Mouse (Mus musculus): ENCODE data around the gene Arid4a. TPM values are rescaled to one million over a fixed set of nuclear protein-coding genes. Genes with fewer than 3 reads are reported as not detected.

Arid4a gene
- polyA plus RNA-seq, 1 experiment from 2014 or later = 43.8 TPM

DNA sequence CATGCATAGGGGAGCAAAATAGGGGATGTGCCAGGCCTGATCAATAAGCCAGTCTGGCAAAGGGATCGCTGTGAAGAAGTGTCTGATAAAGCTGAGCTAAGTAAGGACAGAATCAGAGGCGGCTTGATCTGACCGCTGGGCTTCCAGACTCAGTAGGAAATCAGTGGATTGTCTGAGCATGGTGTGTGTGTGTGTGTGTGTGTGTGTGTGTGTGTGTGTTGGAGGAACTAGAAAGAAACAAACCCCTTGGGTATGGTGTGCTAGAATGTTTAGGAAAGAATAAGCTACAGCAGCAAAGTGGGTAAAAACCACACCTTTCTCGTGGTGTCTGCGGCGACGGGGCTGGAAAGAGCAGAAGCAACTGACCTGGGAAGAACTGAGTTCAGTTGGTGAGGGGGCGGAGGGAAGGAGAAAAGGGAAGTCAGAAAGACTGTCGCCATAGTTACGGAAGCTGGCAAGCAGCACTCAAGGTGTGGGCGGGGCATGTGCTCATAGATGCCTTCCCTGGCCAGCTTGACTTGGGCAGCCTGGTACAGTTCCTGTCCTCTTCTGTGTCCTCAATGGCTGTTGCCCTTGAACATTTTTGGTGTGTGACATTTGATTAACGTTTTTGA, 98.0 kb downstream of the Arid4a start:
- ATAC-seq (ENCODE audit: insufficient number of reproducible peaks, low FRiP score, low TSS enrichment, low read depth) = no peak; the same call in 1 of the 2 replicates

DNA sequence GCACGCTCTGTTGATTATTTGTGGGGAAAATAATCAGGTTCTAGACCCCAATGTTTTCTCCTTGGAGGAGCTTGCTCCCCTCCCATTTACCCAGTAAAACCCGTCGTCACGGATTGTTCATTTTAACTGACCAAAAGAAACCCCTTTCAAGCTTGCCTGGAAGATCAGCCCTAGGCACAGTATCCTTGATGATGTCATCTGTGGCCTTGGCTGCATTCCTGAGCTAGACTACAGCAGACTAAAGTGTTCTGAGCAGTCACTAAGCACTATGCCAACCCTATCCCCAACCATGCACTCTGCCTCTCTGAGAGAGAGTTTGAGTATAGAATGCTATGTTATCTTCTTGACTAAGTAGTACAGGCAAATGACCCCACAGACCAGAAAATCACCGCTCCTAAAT, 100.6 kb downstream of the Arid4a start:
- no peaks in the 10 kb centered on the region for H3K27me3 ChIP-seq
- no peak overlapping the region for H3K27ac ChIP-seq (replicated peaks)
- ATAC-seq (ENCODE audit: insufficient number of reproducible peaks, low FRiP score, low TSS enrichment, low read depth) = no peak
- H3K9ac ChIP-seq = no peak overlapping the region
- 71% methylated on average over 5 of the region's 5 CpGs for whole genome bisulfite sequencing
- H3K4me3 ChIP-seq (replicated peaks) = no peak overlapping the region
- H3K36me3 ChIP-seq = no peaks in the 10 kb centered on the region
- no peaks in the 10 kb centered on the region for H3K9me3 ChIP-seq (replicated peaks)
- H3K4me2 ChIP-seq (replicated peaks) = no peak overlapping the region
- peaks cover 9% of the 10 kb centered on the region; the same call in 1 of the 2 replicates for H3K4me1 ChIP-seq

More for the DNA sequence above, 98.0 kb downstream of the Arid4a start:
- Histone ChIP-seq H3K9me3 (replicated peaks) (no peaks in the 10 kb centered on the region), H3K9ac (no peak overlapping the region), H3K36me3 (no peaks in the 10 kb centered on the region), H3K27me3 (no peaks in the 10 kb centered on the region), H3K4me3 (replicated peaks) (no peak overlapping the region), H3K4me1 (peaks cover 13% of the 10 kb centered on the region; the same call in 1 of the 2 replicates), H3K27ac (replicated peaks) (no peak overlapping the region), H3K4me2 (replicated peaks) (no peak overlapping the region)
- 30% methylated on average over 12 of the region's 12 CpGs for WGBS

DNA sequence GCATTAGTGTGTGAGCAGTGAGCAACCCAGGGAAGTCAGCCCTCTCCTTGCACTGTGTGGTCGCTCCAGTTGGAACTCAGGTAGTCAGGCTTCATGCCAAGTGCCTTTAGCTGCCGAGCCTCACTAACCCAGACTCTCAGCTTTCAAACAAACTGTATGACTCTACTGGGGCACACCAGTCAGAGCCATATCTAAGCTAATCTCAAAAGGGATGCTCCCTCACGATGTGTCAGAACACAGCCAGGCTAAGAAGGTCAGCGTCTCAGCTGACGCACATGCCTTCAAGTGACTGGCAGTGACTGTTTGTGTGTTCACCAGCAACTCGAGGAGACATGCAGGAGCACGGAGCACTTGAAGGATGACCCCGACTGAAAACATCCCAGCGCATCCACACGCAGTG, 106.9 kb downstream of the Arid4a start:
- H3K9me3 ChIP-seq (replicated peaks) = no peaks in the 10 kb centered on the region
- H3K4me2 ChIP-seq (replicated peaks) = no peak overlapping the region
- H3K9ac ChIP-seq = no peak overlapping the region
- H3K4me3 ChIP-seq (replicated peaks) = no peak overlapping the region
- peaks cover 32% of the 10 kb centered on the region for H3K36me3 ChIP-seq
- no peak overlapping the region for H3K27ac ChIP-seq (replicated peaks)
- no peaks in the 10 kb centered on the region for H3K4me1 ChIP-seq
- H3K27me3 ChIP-seq = no peaks in the 10 kb centered on the region
- 91% methylated on average over 10 of the region's 10 CpGs for WGBS
- no peak for ATAC-seq (ENCODE audit: insufficient number of reproducible peaks, low FRiP score, low TSS enrichment, low read depth)

DNA sequence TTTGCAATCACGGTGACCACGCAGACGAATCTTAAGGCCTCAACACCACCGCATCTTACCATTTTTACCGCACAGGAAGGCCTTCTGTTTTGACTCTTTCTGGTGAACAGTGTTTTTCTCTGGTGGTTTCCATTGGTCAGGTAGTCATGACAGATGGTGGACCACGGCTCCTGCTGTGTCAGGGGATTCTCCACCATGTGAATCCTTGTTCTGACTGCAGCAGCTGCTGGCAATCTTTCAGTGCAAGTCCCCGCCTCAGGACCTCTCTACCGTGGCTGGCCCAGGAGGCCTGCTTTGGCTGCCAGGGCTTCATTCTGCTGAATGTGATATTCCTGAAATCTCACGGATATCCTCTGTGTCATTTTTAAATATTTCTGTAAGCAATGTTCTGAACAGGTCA, 107.5 kb downstream of the Arid4a start:
- 87% methylated on average over 9 of the region's 9 CpGs for WGBS

DNA sequence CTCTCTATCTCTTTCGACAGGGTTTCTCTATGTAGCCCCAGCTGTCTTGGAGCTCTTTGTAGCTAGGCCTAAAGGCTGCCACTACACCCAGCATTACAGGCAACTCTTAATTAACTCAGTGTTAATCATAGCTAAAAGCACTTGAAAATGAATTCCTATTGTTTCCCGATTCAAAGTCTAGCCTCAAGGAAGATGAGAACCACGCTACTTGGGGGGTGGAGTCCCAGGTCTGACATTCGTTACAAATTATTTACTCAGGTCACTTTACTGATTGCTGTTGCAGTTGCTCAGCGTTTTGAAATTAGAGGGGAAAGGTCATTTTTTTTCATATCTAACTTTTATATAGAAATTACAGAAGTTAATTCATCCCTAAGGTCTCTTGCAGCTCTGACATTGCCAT, 119.8 kb downstream of the Arid4a start:
- no peak for ATAC-seq (ENCODE audit: insufficient number of reproducible peaks, low FRiP score, low TSS enrichment, low read depth)
- H3K4me2 ChIP-seq (replicated peaks) = peak overlapping the region; percentile 79
- WGBS = 17% methylated on average over 5 of the region's 5 CpGs
- peaks cover 17% of the 10 kb centered on the region for H3K4me1 ChIP-seq
- no peaks in the 10 kb centered on the region for H3K27me3 ChIP-seq
- H3K4me3 ChIP-seq (replicated peaks) = peak overlapping the region; percentile 92
- H3K36me3 ChIP-seq = peaks cover 21% of the 10 kb centered on the region
- H3K9me3 ChIP-seq (replicated peaks) = no peaks in the 10 kb centered on the region
- H3K27ac ChIP-seq (replicated peaks) = no peak overlapping the region
- H3K9ac ChIP-seq = no peak overlapping the region

More for the DNA sequence above, 107.5 kb downstream of the Arid4a start:
- H3K4me1 ChIP-seq = no peaks in the 10 kb centered on the region
- no peak for ATAC-seq (ENCODE audit: insufficient number of reproducible peaks, low FRiP score, low TSS enrichment, low read depth)
- no peak overlapping the region for H3K4me3 ChIP-seq (replicated peaks)
- no peak overlapping the region for H3K9ac ChIP-seq
- peaks cover 32% of the 10 kb centered on the region for H3K36me3 ChIP-seq
- no peak overlapping the region for H3K27ac ChIP-seq (replicated peaks)
- H3K9me3 ChIP-seq (replicated peaks) = no peaks in the 10 kb centered on the region
- H3K4me2 ChIP-seq (replicated peaks) = no peak overlapping the region
- no peaks in the 10 kb centered on the region for H3K27me3 ChIP-seq

DNA sequence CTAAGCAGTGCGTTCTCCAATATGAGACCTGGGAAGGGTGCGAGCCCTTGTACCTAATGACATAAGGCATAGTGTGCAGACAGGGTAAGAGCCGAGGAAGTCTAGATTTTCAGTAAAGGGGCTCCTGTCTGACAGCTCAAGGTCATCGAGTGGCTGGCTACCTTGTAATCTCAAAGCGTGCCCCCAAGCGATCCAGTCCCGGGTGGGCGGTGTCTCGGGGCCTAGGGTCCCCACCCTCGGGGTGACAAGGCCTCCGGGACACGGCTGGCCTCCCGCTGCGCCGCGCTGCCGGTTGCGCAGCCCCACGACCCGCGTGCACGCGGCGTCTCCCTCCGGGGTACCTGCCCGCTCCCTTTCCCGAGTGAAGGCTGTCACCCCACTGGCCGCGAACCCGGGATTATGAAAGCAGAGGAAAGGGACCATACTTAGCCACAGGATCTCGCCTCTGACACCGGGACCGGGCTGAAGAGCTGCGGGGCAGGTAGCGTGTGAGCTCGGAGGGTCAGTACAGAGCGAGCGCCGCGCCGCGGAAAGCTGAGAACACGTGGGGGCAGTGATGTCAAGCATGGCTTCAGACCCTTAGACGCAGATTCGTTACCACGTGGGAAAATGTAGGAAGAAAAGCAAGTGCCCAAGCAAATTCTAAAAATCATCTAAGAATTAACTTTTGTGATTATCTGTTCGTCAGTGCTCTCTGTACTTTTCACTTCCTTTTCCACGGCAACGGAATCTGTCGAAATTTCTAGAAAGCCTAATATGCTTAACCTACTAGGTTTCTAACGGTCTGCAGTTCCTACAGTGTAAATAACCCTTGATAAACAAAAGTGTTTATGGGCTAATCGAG, 120.6 kb downstream of the Arid4a start, which contains the start of the genes Timm9 and 2700049A03Rik:
TSS of gene Timm9 (minus strand) at position 555 of the 844 bp plus-strand sequence.
TSS of gene 2700049A03Rik (plus strand) at position 719 of the 844 bp plus-strand sequence.
- under 1% methylated on average over 52 of the region's 52 CpGs for WGBS
- H3K27me3 ChIP-seq = no peaks in the 10 kb centered on the region
- H3K9me3 ChIP-seq (replicated peaks) = no peaks in the 10 kb centered on the region
- peaks cover 17% of the 10 kb centered on the region for H3K4me1 ChIP-seq
- H3K36me3 ChIP-seq = peaks cover 25% of the 10 kb centered on the region
- peak within 1 kb of the TSS; percentile 79 for H3K4me2 ChIP-seq (replicated peaks)
- peak within 1 kb of the TSS; percentile 93 for H3K9ac ChIP-seq
- ATAC-seq (ENCODE audit: insufficient number of reproducible peaks, low FRiP score, low TSS enrichment, low read depth) = peak; percentile 87
- H3K4me3 ChIP-seq (replicated peaks) = peak within 1 kb of the TSS; percentile 92
- H3K27ac ChIP-seq (replicated peaks) = peak within 1 kb of the TSS; percentile 86

DNA sequence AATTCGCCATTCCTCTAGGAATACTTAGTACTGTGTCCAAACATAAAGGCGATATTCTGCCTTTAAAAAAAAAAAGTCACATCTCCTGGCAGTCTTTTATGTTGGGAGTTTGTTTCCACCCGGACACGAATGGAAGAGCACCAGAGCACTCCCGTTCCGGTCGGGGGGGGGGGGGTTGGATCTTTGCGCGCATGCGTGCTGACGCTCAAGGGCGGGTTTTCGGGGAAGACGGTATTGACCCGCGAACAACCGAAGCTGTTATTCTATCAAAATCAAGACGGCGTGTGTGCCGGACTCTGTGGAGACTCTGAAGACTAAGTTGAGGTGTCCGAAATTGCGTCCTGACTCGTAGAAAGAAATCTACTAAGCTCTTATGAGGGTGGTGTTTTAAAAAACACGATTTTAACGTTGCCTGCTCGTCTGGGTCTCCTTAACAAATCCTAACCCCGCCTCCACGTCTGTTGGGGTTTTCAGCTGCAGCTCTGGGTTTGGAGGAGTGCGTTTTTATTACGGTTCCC, 121.2 kb downstream of the Arid4a start:
- Histone ChIP-seq H3K27me3 (no peaks in the 10 kb centered on the region), H3K4me1 (peaks cover 17% of the 10 kb centered on the region), H3K4me3 (replicated peaks) (peak overlapping the region; percentile 92), H3K27ac (replicated peaks) (peak overlapping the region; percentile 86), H3K9me3 (replicated peaks) (no peaks in the 10 kb centered on the region), H3K4me2 (replicated peaks) (peak overlapping the region; percentile 79), H3K9ac (peak overlapping the region; percentile 29), H3K36me3 (peaks cover 26% of the 10 kb centered on the region)
- peak; percentile 87 for ATAC-seq (ENCODE audit: insufficient number of reproducible peaks, low FRiP score, low TSS enrichment, low read depth)
- under 1% methylated on average over 30 of the region's 30 CpGs for WGBS

DNA sequence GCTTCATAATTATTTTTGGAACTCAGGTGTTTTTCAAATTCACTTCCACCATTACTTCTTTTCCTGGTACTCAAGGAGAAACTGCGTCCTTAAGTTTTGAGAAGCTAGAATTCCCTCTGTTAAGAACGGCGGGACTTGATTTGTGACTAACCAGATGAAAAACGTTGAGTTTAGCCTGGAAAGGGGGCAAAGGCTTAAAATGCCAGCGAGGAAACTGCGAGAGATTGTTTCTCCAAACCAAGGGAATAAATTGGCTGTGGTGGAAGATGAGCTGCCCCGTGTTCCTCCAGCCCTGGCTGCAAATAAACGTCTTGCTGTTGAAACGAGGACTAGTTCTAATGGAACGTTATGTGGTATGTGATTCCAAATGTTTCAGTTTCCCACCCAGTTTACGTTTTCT, 121.9 kb downstream of the Arid4a start:
- Histone ChIP-seq H3K9ac (peak overlapping the region; percentile 48), H3K4me2 (replicated peaks) (peak overlapping the region; percentile 79), H3K36me3 (peaks cover 28% of the 10 kb centered on the region), H3K4me3 (replicated peaks) (peak overlapping the region; percentile 92), H3K4me1 (peaks cover 17% of the 10 kb centered on the region), H3K27me3 (no peaks in the 10 kb centered on the region), H3K9me3 (replicated peaks) (no peaks in the 10 kb centered on the region), H3K27ac (replicated peaks) (no peak overlapping the region; the same call in 1 of the 2 replicates)
- no peak for ATAC-seq (ENCODE audit: insufficient number of reproducible peaks, low FRiP score, low TSS enrichment, low read depth)
- WGBS = 2% methylated on average over 11 of the region's 11 CpGs

DNA sequence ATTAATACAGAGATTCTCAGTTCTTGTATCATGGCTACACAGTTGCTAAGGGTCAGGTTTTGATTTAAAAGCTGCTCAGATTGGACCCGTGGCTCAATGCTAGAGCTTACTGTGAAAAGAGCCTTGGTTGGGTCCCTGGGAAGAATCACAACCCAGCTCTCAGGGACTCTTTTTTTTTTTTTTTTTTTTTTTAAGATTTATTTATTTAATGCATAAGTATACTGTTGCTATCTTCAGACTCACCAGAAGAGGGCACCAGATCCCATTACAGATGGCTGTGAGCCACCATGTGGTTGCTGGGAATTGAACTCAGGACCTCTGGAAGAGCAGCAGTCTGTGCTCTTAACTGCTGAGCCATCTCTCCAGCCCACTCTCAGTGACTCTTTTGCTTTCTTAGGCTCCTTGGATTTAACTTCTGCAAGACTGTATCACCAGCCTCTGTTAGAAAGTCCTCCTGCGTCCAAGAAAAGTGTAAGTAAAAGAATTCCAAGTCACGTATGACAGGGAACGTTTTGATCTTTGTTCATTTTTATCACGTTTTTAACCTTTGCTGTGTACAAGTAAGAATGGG, 123.6 kb downstream of the Arid4a start:
- no peak overlapping the region for H3K9ac ChIP-seq
- 77% methylated on average over 5 of the region's 5 CpGs for WGBS

DNA sequence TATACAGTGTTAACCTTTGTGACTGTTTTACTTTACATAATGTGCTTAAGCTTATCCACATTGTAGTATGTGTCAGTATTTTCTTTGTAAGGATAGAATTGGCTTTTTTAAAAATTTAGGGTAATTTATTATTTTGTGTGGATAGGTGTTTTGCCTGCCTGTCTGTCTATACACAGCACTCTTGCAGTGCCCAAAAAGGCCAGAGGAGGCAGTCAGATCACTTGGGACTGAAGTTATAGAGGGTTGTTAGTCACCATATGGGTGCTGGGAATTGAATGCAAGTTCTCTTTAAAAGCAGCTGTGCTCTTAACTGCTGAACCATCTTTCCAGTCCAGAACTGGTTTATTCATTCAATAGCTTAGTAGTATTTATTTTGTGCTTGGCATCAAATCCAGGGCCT, 125.4 kb downstream of the Arid4a start:
- peaks cover 42% of the 10 kb centered on the region for H3K36me3 ChIP-seq

More for the DNA sequence above, 123.6 kb downstream of the Arid4a start:
- H3K27me3 ChIP-seq = no peaks in the 10 kb centered on the region
- H3K27ac ChIP-seq (replicated peaks) = no peak overlapping the region
- H3K4me1 ChIP-seq = peaks cover 17% of the 10 kb centered on the region
- no peak overlapping the region for H3K4me2 ChIP-seq (replicated peaks)
- ATAC-seq (ENCODE audit: insufficient number of reproducible peaks, low FRiP score, low TSS enrichment, low read depth) = no peak
- H3K9me3 ChIP-seq (replicated peaks) = no peaks in the 10 kb centered on the region
- no peak overlapping the region for H3K4me3 ChIP-seq (replicated peaks)
- H3K36me3 ChIP-seq = peaks cover 37% of the 10 kb centered on the region

DNA sequence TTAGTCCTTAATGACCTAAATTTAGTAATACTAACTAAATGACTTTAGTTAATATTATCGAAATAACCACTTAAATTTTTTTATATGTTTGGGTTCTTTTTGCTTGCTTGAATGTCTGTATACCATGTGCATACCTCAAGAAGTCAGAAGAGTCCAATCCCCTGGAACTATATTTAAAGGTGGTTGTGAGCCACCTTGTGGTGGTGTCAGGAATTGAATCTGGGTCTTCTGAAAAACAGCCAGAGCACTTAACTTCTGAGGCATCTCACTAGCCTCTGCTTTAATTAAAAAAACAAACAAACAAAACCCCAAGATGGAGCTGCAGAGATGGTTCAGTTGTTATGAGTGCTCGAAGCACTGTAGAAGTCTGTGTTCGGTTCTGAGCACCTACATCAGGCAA, 131.9 kb downstream of the Arid4a start:
- 80% methylated on average over 3 of the region's 3 CpGs for WGBS
- no peak for ATAC-seq (ENCODE audit: insufficient number of reproducible peaks, low FRiP score, low TSS enrichment, low read depth)
- Histone ChIP-seq H3K36me3 (peaks cover 53% of the 10 kb centered on the region), H3K4me1 (no peaks in the 10 kb centered on the region), H3K27me3 (no peaks in the 10 kb centered on the region), H3K4me3 (replicated peaks) (no peak overlapping the region), H3K9ac (no peak overlapping the region), H3K27ac (replicated peaks) (no peak overlapping the region), H3K4me2 (replicated peaks) (no peak overlapping the region), H3K9me3 (replicated peaks) (no peaks in the 10 kb centered on the region)

More for the DNA sequence above, 125.4 kb downstream of the Arid4a start:
- Histone ChIP-seq H3K9me3 (replicated peaks) (no peaks in the 10 kb centered on the region), H3K27ac (replicated peaks) (no peak overlapping the region), H3K4me3 (replicated peaks) (no peak overlapping the region), H3K9ac (no peak overlapping the region), H3K4me1 (peaks cover 13% of the 10 kb centered on the region), H3K27me3 (no peaks in the 10 kb centered on the region), H3K4me2 (replicated peaks) (no peak overlapping the region)
- no peak for ATAC-seq (ENCODE audit: insufficient number of reproducible peaks, low FRiP score, low TSS enrichment, low read depth)
